In genomic region chr16:94607468-94607867, GRCm38 (mm10) we compare ENCODE assay signal across 15 mouse cellular contexts. TPM values are rescaled to one million over a fixed set of nuclear protein-coding genes. Genes with fewer than 3 reads are reported as not detected.
DNase-seq lines count a peak whose midpoint lies in the region; ATAC-seq and TF ChIP-seq lines count a peak whose summit lies in the region.
"Had no signal": no experiment of that assay in that cellular context is flagged by ENCODE, and none has a peak within 500 bp of the region (broad histone marks: within the 10 kb centered on the region; RNA-seq: fewer than 3 reads in every experiment).

No protein-coding gene starts in this region.

- intact Hi-C loops in heart, adult 2 months (cut with DNase I), result no loop called here

- H3K36me3 ChIP-seq in heart, adult 2 months (ENCODE audit: control insufficient read depth, insufficient read depth, low read length), result peaks cover 35% of the 10 kb centered on the region
- H3K36me3 ChIP-seq in small intestine, adult 2 months (ENCODE audit: control insufficient read depth, insufficient read depth, low read length), result peaks cover 2% of the 10 kb centered on the region; the same call in 1 of the 2 replicates
- H3K36me3 ChIP-seq in midbrain, embryonic 15.5 days (replicated peaks), result no peaks in the 10 kb centered on the region
- H3K36me3 ChIP-seq: forebrain, embryonic 15.5 days; neural tube, embryonic 13.5 days had no signal

- TF ChIP-seq POLR2A in heart, adult 2 months (IDR thresholded peaks at IDR 0.05; ENCODE audit: insufficient read depth, low read depth, low read length), result no peak
- no peak for TF ChIP-seq POLR2A in small intestine, adult 2 months (IDR thresholded peaks at IDR 0.05; ENCODE audit: low read depth, low read length)

- no peak for TF ChIP-seq CTCF in heart, adult 2 months (IDR thresholded peaks at IDR 0.05)
- no peak for TF ChIP-seq CTCF in layer of hippocampus, adult 2 months (conservative IDR thresholded peaks at IDR 0.05)
- TF ChIP-seq CTCF in small intestine, adult 2 months (IDR thresholded peaks at IDR 0.05; ENCODE audit: extremely low read depth, insufficient read length, insufficient replicate concordance, low read depth, low read length), result no peak

- no peak overlapping the region for H3K4me2 ChIP-seq in midbrain, embryonic 15.5 days
- H3K4me2 ChIP-seq: forebrain, embryonic 15.5 days; neural tube, embryonic 13.5 days had no signal

- peaks cover 18% of the 10 kb centered on the region for H3K79me2 ChIP-seq in heart, adult 2 months (replicated peaks; ENCODE audit: control insufficient read depth, insufficient read depth, low read length)

- WGBS in heart, adult 2 months, result 35% methylated on average over 1 of the region's 1 CpGs
- WGBS in small intestine, adult 2 months, result 31% methylated on average over 1 of the region's 1 CpGs
- 62% methylated on average over 1 of the region's 1 CpGs for WGBS in midbrain, embryonic 15.5 days

- H3K27ac ChIP-seq in heart, adult 2 months, result peak overlapping the region; percentile 8
- H3K27ac ChIP-seq in layer of hippocampus, adult 2 months, result 0 out of 2 replicates have a peak overlapping the region, but pooled peaks have one; percentile 2
- H3K27ac ChIP-seq in small intestine, adult 2 months (ENCODE audit: insufficient read depth, low read depth, low read length), result 0 out of 2 replicates have a peak overlapping the region, but pooled peaks have one; percentile 37
- no peak overlapping the region for H3K27ac ChIP-seq in midbrain, embryonic 15.5 days
- H3K27ac ChIP-seq: forebrain, embryonic 15.5 days; left cerebral cortex, adult 2 months; liver, embryonic 14.5 days; neural tube, embryonic 13.5 days had no signal

- H3K9me3 ChIP-seq in midbrain, embryonic 15.5 days, result no peaks in the 10 kb centered on the region
- H3K9me3 ChIP-seq: forebrain, embryonic 15.5 days; neural tube, embryonic 13.5 days had no signal

- TF ChIP-seq EP300 in heart, adult 2 months (IDR thresholded peaks at IDR 0.05; ENCODE audit: insufficient read depth, low read depth, low read length), result no peak

- H3K4me1 ChIP-seq in heart, adult 2 months (ENCODE audit: control insufficient read depth, insufficient read depth, low read length), result peaks cover 22% of the 10 kb centered on the region
- H3K4me1 ChIP-seq in small intestine, adult 2 months (ENCODE audit: control insufficient read depth, insufficient read depth, insufficient read length, low read length), result peaks cover 17% of the 10 kb centered on the region; the same call in 1 of the 2 replicates
- peaks cover 15% of the 10 kb centered on the region for H3K4me1 ChIP-seq in midbrain, embryonic 15.5 days

- DNase-seq in heart, adult 2 months, result no peak
- DNase-seq in heart, adult 9 months (ENCODE audit: low spot score in 2 of 2), result no peak
- DNase-seq in layer of hippocampus, adult 2 months (ENCODE audit: low spot score in 2 of 2), result no peak
- DNase-seq in layer of hippocampus, postnatal 25 days (ENCODE audit: extremely low spot score in 1 of 2, low spot score in 1 of 2), result no peak
- DNase-seq in adipocyte (ENCODE audit: low spot score), result peak; percentile 27
- DNase-seq: B cell, adult 2 months; cerebellum, adult 11-12 months; right cerebral cortex, postnatal 4 days; thymus, postnatal 4 days had no signal

- H3K27me3 ChIP-seq in heart, adult 2 months (ENCODE audit: control insufficient read depth, insufficient read depth, low read length), result no peaks in the 10 kb centered on the region
- no peaks in the 10 kb centered on the region for H3K27me3 ChIP-seq in small intestine, adult 2 months (ENCODE audit: control insufficient read depth, insufficient read depth, low read length)
- H3K27me3 ChIP-seq in midbrain, embryonic 15.5 days (replicated peaks), result no peaks in the 10 kb centered on the region
- H3K27me3 ChIP-seq: forebrain, embryonic 15.5 days; neural tube, embryonic 13.5 days had no signal

- no peak overlapping the region for H3K4me3 ChIP-seq in heart, adult 2 months
- no peak overlapping the region for H3K4me3 ChIP-seq in layer of hippocampus, adult 2 months
- no peak overlapping the region for H3K4me3 ChIP-seq in small intestine, adult 2 months (ENCODE audit: low read depth, low read length)
- H3K4me3 ChIP-seq in midbrain, embryonic 15.5 days, result no peak overlapping the region
- H3K4me3 ChIP-seq: forebrain, embryonic 15.5 days; left cerebral cortex, adult 2 months; neural tube, embryonic 13.5 days had no signal

- no peak for ATAC-seq in midbrain, embryonic 15.5 days (replicated peaks)
- ATAC-seq: forebrain, embryonic 15.5 days had no signal

- H3K9ac ChIP-seq in heart, adult 2 months (ENCODE audit: low read depth, low read length), result peak overlapping the region; percentile 51; the same call in 1 of the 2 replicates
- H3K9ac ChIP-seq in midbrain, embryonic 15.5 days, result no peak overlapping the region
- H3K9ac ChIP-seq: forebrain, embryonic 15.5 days; liver, embryonic 14.5 days; neural tube, embryonic 13.5 days had no signal

RNA-seq across cellular contexts. Expression of gene Dyrk1a, which starts 37.7 kb away (rescaled TPM):
- total RNA-seq in heart, adult 2 months (2021), result 10 to 100 TPM; 74.0 to 80.5 TPM
- polyA plus RNA-seq in heart, adult 2 months (2012; rRNA removed), result 28.2 and 44.8 TPM in 2 replicates
- 10 to 100 TPM; 95.0 to 98.9 TPM for total RNA-seq in layer of hippocampus, adult 2 months (2021)
- total RNA-seq in layer of hippocampus, postnatal 25 days (2021), result 10 to 100 TPM; 84.3 to 90.8 TPM
- 15.9 and 32.1 TPM in 2 replicates for polyA plus RNA-seq in small intestine, adult 2 months (2012; rRNA removed)
- polyA plus RNA-seq in midbrain, embryonic 15.5 days (2015; fragmentation: Nextera tagmentation; extraction: Ambion mirVana), result 11.1 and 11.7 TPM in 2 replicates
